Mouse (Mus musculus): ENCODE results near the gene Ttn. TPM values are rescaled to one million over a fixed set of nuclear protein-coding genes. Genes with fewer than 3 reads are reported as not detected.

Gene Ttn
- polyA plus RNA-seq, 1 experiment = 0.10 TPM

GRCm38 (mm10) chr2:76984384-76984783 is 2.0 kb upstream of the Ttn start:
- Histone ChIP-seq H3K27ac (ENCODE audit: insufficient read depth, low read length) (no peak overlapping the region), H3K4me3 (ENCODE audit: insufficient read depth, low read length) (no peak overlapping the region), H3K4me1 (ENCODE audit: control insufficient read depth, insufficient read depth, low read length) (no peaks in the 10 kb centered on the region)
- TF ChIP-seq CTCF (IDR thresholded peaks at IDR 0.05; ENCODE audit: extremely low read depth, insufficient read depth, low read length) (no peak), POLR2A (IDR thresholded peaks at IDR 0.05; ENCODE audit: extremely low read depth, insufficient read depth, low read length) (no peak)

- TF ChIP-seq CTCF (IDR thresholded peaks at IDR 0.05; ENCODE audit: extremely low read depth, insufficient read depth, low read length) = no peak
- TF ChIP-seq POLR2A (IDR thresholded peaks at IDR 0.05; ENCODE audit: extremely low read depth, insufficient read depth, low read length) = no peak
- Histone ChIP-seq H3K4me1 (ENCODE audit: control insufficient read depth, insufficient read depth, low read length) (no peaks in the 10 kb centered on the region), H3K4me3 (ENCODE audit: insufficient read depth, low read length) (no peak overlapping the region), H3K27ac (ENCODE audit: insufficient read depth, low read length) (no peak overlapping the region)
Observed at GRCm38 (mm10) chr2:76983601-76984000, 1.3 kb upstream of the Ttn start.

GRCm38 (mm10) chr2:76981717-76982116 is 630 bp downstream of the Ttn start:
- H3K4me3 ChIP-seq (ENCODE audit: insufficient read depth, low read length) = no peak overlapping the region
- no peak overlapping the region for H3K27ac ChIP-seq (ENCODE audit: insufficient read depth, low read length)
- no peaks in the 10 kb centered on the region for H3K4me1 ChIP-seq (ENCODE audit: control insufficient read depth, insufficient read depth, low read length)
- no peak for TF ChIP-seq POLR2A (IDR thresholded peaks at IDR 0.05; ENCODE audit: extremely low read depth, insufficient read depth, low read length)
- TF ChIP-seq CTCF (IDR thresholded peaks at IDR 0.05; ENCODE audit: extremely low read depth, insufficient read depth, low read length) = no peak

- no peak for TF ChIP-seq POLR2A (IDR thresholded peaks at IDR 0.05; ENCODE audit: extremely low read depth, insufficient read depth, low read length)
- TF ChIP-seq CTCF (IDR thresholded peaks at IDR 0.05; ENCODE audit: extremely low read depth, insufficient read depth, low read length) = peak; percentile 45
- no peak overlapping the region for H3K4me3 ChIP-seq (ENCODE audit: insufficient read depth, low read length)
Observed at GRCm38 (mm10) chr2:76980146-76980545, 2.2 kb downstream of the Ttn start.

GRCm38 (mm10) chr2:76977650-76978049 is 4.7 kb downstream of the Ttn start:
- TF ChIP-seq CTCF (IDR thresholded peaks at IDR 0.05; ENCODE audit: extremely low read depth, insufficient read depth, low read length) (no peak), POLR2A (IDR thresholded peaks at IDR 0.05; ENCODE audit: extremely low read depth, insufficient read depth, low read length) (no peak)
- Histone ChIP-seq H3K27ac (ENCODE audit: insufficient read depth, low read length) (no peak overlapping the region), H3K4me1 (ENCODE audit: control insufficient read depth, insufficient read depth, low read length) (no peaks in the 10 kb centered on the region), H3K4me3 (ENCODE audit: insufficient read depth, low read length) (no peak overlapping the region)

More at GRCm38 (mm10) chr2:76980146-76980545, 2.2 kb downstream of the Ttn start:
- no peaks in the 10 kb centered on the region for H3K4me1 ChIP-seq (ENCODE audit: control insufficient read depth, insufficient read depth, low read length)
- no peak overlapping the region for H3K27ac ChIP-seq (ENCODE audit: insufficient read depth, low read length)

- H3K4me1 ChIP-seq (ENCODE audit: control insufficient read depth, insufficient read depth, low read length) = no peaks in the 10 kb centered on the region; the same call in 1 of the 2 replicates
- no peak overlapping the region for H3K4me3 ChIP-seq (ENCODE audit: insufficient read depth, low read length)
- no peak overlapping the region for H3K27ac ChIP-seq (ENCODE audit: insufficient read depth, low read length)
- TF ChIP-seq POLR2A (IDR thresholded peaks at IDR 0.05; ENCODE audit: extremely low read depth, insufficient read depth, low read length) = no peak
- TF ChIP-seq CTCF (IDR thresholded peaks at IDR 0.05; ENCODE audit: extremely low read depth, insufficient read depth, low read length) = no peak
Observed at GRCm38 (mm10) chr2:76972051-76972450, 10.3 kb downstream of the Ttn start.

GRCm38 (mm10) chr2:76971069-76971468 is 11.3 kb downstream of the Ttn start:
- Histone ChIP-seq H3K27ac (ENCODE audit: insufficient read depth, low read length) (no peak overlapping the region), H3K4me3 (ENCODE audit: insufficient read depth, low read length) (peak overlapping the region; percentile 24; the same call in 1 of the 2 replicates), H3K4me1 (ENCODE audit: control insufficient read depth, insufficient read depth, low read length) (no peaks in the 10 kb centered on the region; the same call in 1 of the 2 replicates)
- TF ChIP-seq CTCF (IDR thresholded peaks at IDR 0.05; ENCODE audit: extremely low read depth, insufficient read depth, low read length) (no peak), POLR2A (IDR thresholded peaks at IDR 0.05; ENCODE audit: extremely low read depth, insufficient read depth, low read length) (no peak)

- Histone ChIP-seq H3K27ac (ENCODE audit: insufficient read depth, low read length) (no peak overlapping the region), H3K4me3 (ENCODE audit: insufficient read depth, low read length) (no peak overlapping the region; the same call in 1 of the 2 replicates), H3K4me1 (ENCODE audit: control insufficient read depth, insufficient read depth, low read length) (no peaks in the 10 kb centered on the region; the same call in 1 of the 2 replicates)
- TF ChIP-seq POLR2A (IDR thresholded peaks at IDR 0.05; ENCODE audit: extremely low read depth, insufficient read depth, low read length) (no peak), CTCF (IDR thresholded peaks at IDR 0.05; ENCODE audit: extremely low read depth, insufficient read depth, low read length) (no peak)
Observed at GRCm38 (mm10) chr2:76970669-76971068, 11.7 kb downstream of the Ttn start.

- H3K4me3 ChIP-seq (ENCODE audit: insufficient read depth, low read length) = no peak overlapping the region
Observed at GRCm38 (mm10) chr2:76970204-76970603, 12.1 kb downstream of the Ttn start.

GRCm38 (mm10) chr2:76969637-76970036 is 12.7 kb downstream of the Ttn start:
- TF ChIP-seq POLR2A (IDR thresholded peaks at IDR 0.05; ENCODE audit: extremely low read depth, insufficient read depth, low read length) (no peak), CTCF (IDR thresholded peaks at IDR 0.05; ENCODE audit: extremely low read depth, insufficient read depth, low read length) (no peak)
- H3K27ac ChIP-seq (ENCODE audit: insufficient read depth, low read length) = no peak overlapping the region
- H3K4me3 ChIP-seq (ENCODE audit: insufficient read depth, low read length) = no peak overlapping the region
- no peaks in the 10 kb centered on the region; the same call in 1 of the 2 replicates for H3K4me1 ChIP-seq (ENCODE audit: control insufficient read depth, insufficient read depth, low read length)

More at GRCm38 (mm10) chr2:76970204-76970603, 12.1 kb downstream of the Ttn start:
- H3K27ac ChIP-seq (ENCODE audit: insufficient read depth, low read length) = no peak overlapping the region
- TF ChIP-seq CTCF (IDR thresholded peaks at IDR 0.05; ENCODE audit: extremely low read depth, insufficient read depth, low read length) = no peak
- no peak for TF ChIP-seq POLR2A (IDR thresholded peaks at IDR 0.05; ENCODE audit: extremely low read depth, insufficient read depth, low read length)
- no peaks in the 10 kb centered on the region; the same call in 1 of the 2 replicates for H3K4me1 ChIP-seq (ENCODE audit: control insufficient read depth, insufficient read depth, low read length)

Data from cortical plate, adult 2 months (tissue).